13 mouse cellular contexts compared by ENCODE assay signal in genomic region chr3:83155600-83155999, GRCm38 (mm10). TPM values are rescaled to one million over a fixed set of nuclear protein-coding genes. Genes with fewer than 3 reads are reported as not detected.
DNase-seq lines count a peak whose midpoint lies in the region; ATAC-seq lines count a peak whose summit lies in the region.
"Had no signal": no experiment of that assay in that cellular context is flagged by ENCODE, and none has a peak within 500 bp of the region (broad histone marks: within the 10 kb centered on the region; RNA-seq: fewer than 3 reads in every experiment).

No protein-coding gene starts in this region.

- no peak for DNase-seq in hindbrain, embryonic 14.5 days (ENCODE audit: low spot score)
- DNase-seq in hindbrain, embryonic 11.5 days (ENCODE audit: low spot score): no peak
- peak; percentile 26 for DNase-seq in midbrain, embryonic 14.5 days
- DNase-seq in kidney, postnatal 36 days: peak; percentile 8 to 32
- DNase-seq in adrenal gland, adult 2 months: no peak
- no peak for DNase-seq in cerebellum, adult 8-10 months
- DNase-seq: right cerebral cortex, postnatal 25 days; thymus, adult 2 months had no signal

- H3K27ac ChIP-seq in hindbrain, embryonic 14.5 days: no peak overlapping the region
- H3K27ac ChIP-seq in hindbrain, embryonic 11.5 days (ENCODE audit: low read depth, low read length): no peak overlapping the region
- H3K27ac ChIP-seq in midbrain, embryonic 14.5 days (replicated peaks; ENCODE audit: low read depth, low read length): no peak overlapping the region
- no peak overlapping the region for H3K27ac ChIP-seq in midbrain, embryonic 16.5 days (ENCODE audit: low read length)
- H3K27ac ChIP-seq in stomach, embryonic 14.5 days (ENCODE audit: low read length): peak overlapping the region; percentile 61; the same call in 1 of the 2 replicates
- H3K27ac ChIP-seq: heart, adult 2 months; macrophage had no signal

- peak; percentile 68; the same call in 1 of the 2 replicates for ATAC-seq in hindbrain, embryonic 14.5 days (ENCODE audit: low FRiP score)
- ATAC-seq in hindbrain, embryonic 11.5 days (ENCODE audit: low FRiP score): no peak
- no peak for ATAC-seq in midbrain, embryonic 14.5 days (ENCODE audit: low FRiP score, low TSS enrichment)
- ATAC-seq in midbrain, embryonic 16.5 days: no peak
- peak; percentile 65; the same call in 1 of the 2 replicates for ATAC-seq in stomach, embryonic 14.5 days (ENCODE audit: insufficient number of reproducible peaks, insufficient read depth, low FRiP score, low read depth)

- WGBS in hindbrain, embryonic 14.5 days: 23% methylated on average over 4 of the region's 4 CpGs
- 52% methylated on average over 4 of the region's 4 CpGs for WGBS in hindbrain, embryonic 11.5 days
- WGBS in midbrain, embryonic 14.5 days: 49% methylated on average over 4 of the region's 4 CpGs
- 41% methylated on average over 4 of the region's 4 CpGs for WGBS in midbrain, embryonic 16.5 days
- WGBS in stomach, embryonic 14.5 days: 15% methylated on average over 4 of the region's 4 CpGs

- no peak overlapping the region for H3K9ac ChIP-seq in hindbrain, embryonic 14.5 days
- H3K9ac ChIP-seq in hindbrain, embryonic 11.5 days (ENCODE audit: low read depth, low read length): no peak overlapping the region
- H3K9ac ChIP-seq in midbrain, embryonic 14.5 days (replicated peaks; ENCODE audit: low read length): no peak overlapping the region
- no peak overlapping the region for H3K9ac ChIP-seq in midbrain, embryonic 16.5 days (ENCODE audit: low read depth, low read length)
- no peak overlapping the region for H3K9ac ChIP-seq in stomach, embryonic 14.5 days (replicated peaks; ENCODE audit: low read depth, low read length)

- H3K27me3 ChIP-seq in hindbrain, embryonic 14.5 days (ENCODE audit: control insufficient read depth, insufficient read depth, low read length): no peaks in the 10 kb centered on the region
- no peaks in the 10 kb centered on the region for H3K27me3 ChIP-seq in hindbrain, embryonic 11.5 days (ENCODE audit: control insufficient read depth, insufficient read depth, low read length)
- H3K27me3 ChIP-seq in midbrain, embryonic 14.5 days (ENCODE audit: control insufficient read depth, insufficient read depth, low read length): no peaks in the 10 kb centered on the region
- no peaks in the 10 kb centered on the region for H3K27me3 ChIP-seq in midbrain, embryonic 16.5 days (ENCODE audit: control insufficient read depth, insufficient read depth, low read depth, low read length)
- no peaks in the 10 kb centered on the region for H3K27me3 ChIP-seq in stomach, embryonic 14.5 days (ENCODE audit: control insufficient read depth, insufficient read depth, low read length)

- H3K4me2 ChIP-seq in hindbrain, embryonic 14.5 days (replicated peaks): no peak overlapping the region
- H3K4me2 ChIP-seq in hindbrain, embryonic 11.5 days (replicated peaks; ENCODE audit: low read depth, low read length): no peak overlapping the region
- H3K4me2 ChIP-seq in midbrain, embryonic 14.5 days (ENCODE audit: low read length): no peak overlapping the region
- H3K4me2 ChIP-seq in midbrain, embryonic 16.5 days (ENCODE audit: low read length): no peak overlapping the region
- H3K4me2 ChIP-seq in stomach, embryonic 14.5 days (replicated peaks; ENCODE audit: low read depth, low read length): no peak overlapping the region

- H3K4me3 ChIP-seq in hindbrain, embryonic 14.5 days (replicated peaks; ENCODE audit: low read length): no peak overlapping the region
- no peak overlapping the region for H3K4me3 ChIP-seq in hindbrain, embryonic 11.5 days (ENCODE audit: low read depth, low read length)
- no peak overlapping the region for H3K4me3 ChIP-seq in midbrain, embryonic 14.5 days (replicated peaks; ENCODE audit: low read depth, low read length)
- no peak overlapping the region for H3K4me3 ChIP-seq in midbrain, embryonic 16.5 days (ENCODE audit: low read depth, low read length)
- no peak overlapping the region for H3K4me3 ChIP-seq in stomach, embryonic 14.5 days (ENCODE audit: low read depth, low read length)
- H3K4me3 ChIP-seq: heart, adult 2 months had no signal

- no peaks in the 10 kb centered on the region for H3K36me3 ChIP-seq in hindbrain, embryonic 14.5 days (replicated peaks; ENCODE audit: control insufficient read depth, insufficient read depth)
- H3K36me3 ChIP-seq in hindbrain, embryonic 11.5 days (ENCODE audit: control insufficient read depth, insufficient read depth, low read length): no peaks in the 10 kb centered on the region
- no peaks in the 10 kb centered on the region for H3K36me3 ChIP-seq in midbrain, embryonic 14.5 days (ENCODE audit: control insufficient read depth, insufficient read depth, low read length)
- no peaks in the 10 kb centered on the region for H3K36me3 ChIP-seq in midbrain, embryonic 16.5 days (ENCODE audit: control insufficient read depth, insufficient read depth, low read length)
- H3K36me3 ChIP-seq in stomach, embryonic 14.5 days (ENCODE audit: control insufficient read depth, insufficient read depth, low read length): no peaks in the 10 kb centered on the region

- no peaks in the 10 kb centered on the region for H3K9me3 ChIP-seq in hindbrain, embryonic 14.5 days (ENCODE audit: control insufficient read depth, low read length)
- H3K9me3 ChIP-seq in hindbrain, embryonic 11.5 days (ENCODE audit: control insufficient read depth, low read length): no peaks in the 10 kb centered on the region
- no peaks in the 10 kb centered on the region for H3K9me3 ChIP-seq in midbrain, embryonic 14.5 days (ENCODE audit: control insufficient read depth, low read length)
- no peaks in the 10 kb centered on the region for H3K9me3 ChIP-seq in midbrain, embryonic 16.5 days (replicated peaks; ENCODE audit: control insufficient read depth, low read length, poor library complexity, severe bottlenecking)
- no peaks in the 10 kb centered on the region for H3K9me3 ChIP-seq in stomach, embryonic 14.5 days (ENCODE audit: control insufficient read depth, low read depth, low read length)

- peaks cover 9% of the 10 kb centered on the region for H3K4me1 ChIP-seq in hindbrain, embryonic 14.5 days (replicated peaks; ENCODE audit: control insufficient read depth, insufficient read depth, low read length)
- H3K4me1 ChIP-seq in hindbrain, embryonic 11.5 days (replicated peaks; ENCODE audit: control insufficient read depth, insufficient read depth, low read length): no peaks in the 10 kb centered on the region
- 0 out of 2 replicates have a peak, but pooled peaks cover 2% of the 10 kb centered on the region for H3K4me1 ChIP-seq in midbrain, embryonic 14.5 days (ENCODE audit: control insufficient read depth, insufficient read depth, low read length)
- H3K4me1 ChIP-seq in midbrain, embryonic 16.5 days (ENCODE audit: control insufficient read depth, insufficient read depth, low read length): no peaks in the 10 kb centered on the region
- peaks cover 7% of the 10 kb centered on the region; the same call in 1 of the 2 replicates for H3K4me1 ChIP-seq in stomach, embryonic 14.5 days (ENCODE audit: control insufficient read depth, insufficient read depth, low read length)

RNA-seq across cellular contexts. Expression of gene Dchs2, which starts 27.9 kb away (rescaled TPM):
- 2.1 and 2.3 TPM in 2 replicates for polyA plus RNA-seq in hindbrain, embryonic 14.5 days (2014; fragmentation: Nextera tagmentation; extraction: Ambion mirVana)
- 1.2 and 1.6 TPM in 2 replicates for polyA plus RNA-seq in hindbrain, embryonic 11.5 days (2014; fragmentation: Nextera tagmentation; extraction: Ambion mirVana)
- 1.2 and 1.8 TPM in 2 replicates for polyA plus RNA-seq in midbrain, embryonic 14.5 days (2014; fragmentation: Nextera tagmentation; extraction: Ambion mirVana)
- 0.69 and 0.75 TPM in 2 replicates for polyA plus RNA-seq in midbrain, embryonic 16.5 days (2015; fragmentation: Nextera tagmentation; extraction: Ambion mirVana)
- polyA plus RNA-seq in stomach, embryonic 14.5 days (2014; fragmentation: Nextera tagmentation; extraction: Ambion mirVana): 0.78 and 0.94 TPM in 2 replicates
- total RNA-seq in adrenal gland, adult 2 months (2021): under 1 TPM; 0.37 to 0.66 TPM
- 0.03 and 0.06 TPM in 2 replicates for polyA plus RNA-seq in adrenal gland, adult 2 months (2012; rRNA removed)
- polyA plus RNA-seq: forebrain, embryonic 11.5 days; macrophage had no signal

Comparison
In these comparisons a context has a peak if more than half of its experiments do, and no peak if none do; other contexts are left out.
1. ATAC-seq: peak in hindbrain, embryonic 14.5 days (single experiment) and stomach, embryonic 14.5 days (single experiment); none in hindbrain, embryonic 11.5 days (single experiment), midbrain, embryonic 14.5 days (single experiment) and midbrain, embryonic 16.5 days (single experiment).
2. DNase-seq: peak in midbrain, embryonic 14.5 days (single experiment) and kidney, postnatal 36 days (2 of 2); none in hindbrain, embryonic 14.5 days (single experiment), hindbrain, embryonic 11.5 days (single experiment), adrenal gland, adult 2 months (single experiment) and cerebellum, adult 8-10 months (single experiment).